Mouse (Mus musculus): ENCODE measurements at regions not wholly inside any gene's neighbourhood (a gene's known extent, or its start where the extent isn't known, plus 50 kb on each side); places are given as distances from the start of the nearest gene placed in this dataset.

DNA sequence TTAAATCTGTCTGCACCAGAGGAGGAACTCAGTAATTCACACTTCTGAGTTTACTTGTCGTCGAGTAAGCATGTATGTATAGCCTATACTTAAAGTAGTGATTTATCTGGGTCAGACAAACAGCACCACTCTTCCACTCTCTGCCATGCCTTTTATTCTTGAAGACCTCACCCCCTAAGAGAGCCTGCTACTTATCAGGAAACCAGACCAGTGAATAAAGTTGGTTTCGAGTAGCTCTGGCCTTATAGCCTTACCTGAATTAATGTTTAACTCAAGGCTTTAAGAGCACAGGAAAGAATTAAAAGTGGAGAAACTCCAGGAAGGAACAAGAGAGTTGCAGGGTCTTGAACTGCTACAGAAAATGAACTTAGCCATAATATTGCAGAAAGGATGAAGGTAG, 398.1 kb downstream of the Lmo4 start:
- no peak for DNase-seq (ENCODE audit: low read depth, low spot score)

- no peak for DNase-seq (ENCODE audit: low read depth, low spot score)
These were observed 407.2 kb downstream of the Lmo4 start for GRCm38 (mm10) chr3:143797850-143798249.

GRCm38 (mm10) chr3:143790905-143791304, 414.1 kb downstream of the Lmo4 start:
- DNase-seq (ENCODE audit: low read depth, low spot score) = no peak

DNA sequence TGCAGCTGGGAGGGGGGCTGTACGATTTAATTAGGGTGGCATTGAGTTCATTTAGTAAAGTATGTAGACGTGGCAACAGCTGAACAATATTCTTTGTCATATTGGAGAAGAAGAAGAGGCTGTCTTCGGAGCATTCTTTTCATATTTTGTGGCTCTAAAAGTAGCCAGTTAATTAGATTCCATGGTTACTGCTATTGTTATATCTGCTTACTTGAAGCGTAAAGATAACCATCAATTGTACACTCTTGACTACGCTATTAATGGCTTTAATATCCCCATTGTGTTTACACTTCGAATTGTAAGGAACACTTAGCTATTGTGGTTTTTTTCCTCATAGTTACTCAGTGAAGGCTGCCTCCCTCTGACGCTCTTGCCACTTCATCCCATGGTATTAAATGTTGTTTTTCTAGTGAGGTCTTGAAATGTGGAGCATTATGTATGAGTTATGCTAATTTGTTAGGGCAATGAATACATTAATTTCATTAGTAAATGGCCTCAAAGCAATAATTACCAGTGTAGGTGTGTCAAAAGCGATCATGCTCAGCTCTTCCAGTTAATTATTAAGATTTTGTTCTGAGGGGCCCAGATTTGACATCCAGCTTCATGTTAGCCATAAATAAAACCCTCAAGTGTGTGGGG, 415.0 kb downstream of the Lmo4 start:
- DNase-seq (ENCODE audit: low read depth, low spot score) = no peak

DNA sequence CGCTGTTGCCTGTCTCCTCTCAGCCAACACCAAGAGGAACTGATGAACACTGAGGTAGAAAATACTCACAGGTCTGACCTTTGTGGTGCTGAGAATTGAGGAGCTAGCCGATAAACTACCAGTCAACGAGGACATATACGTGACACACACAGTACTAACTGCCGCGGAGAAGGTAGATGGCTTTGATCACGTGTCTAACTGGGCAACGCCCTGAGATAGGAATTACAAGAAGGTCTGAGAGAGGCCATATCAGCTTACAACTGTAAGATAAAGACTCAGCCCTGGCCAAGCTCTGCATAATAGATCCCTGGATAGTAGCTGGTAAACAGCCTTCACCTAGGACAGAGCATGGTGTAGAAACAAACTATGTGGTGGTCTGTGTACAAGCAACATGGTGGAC, 418.1 kb downstream of the Lmo4 start:
- DNase-seq (ENCODE audit: low read depth, low spot score) = no peak

GRCm38 (mm10) chr3:143784353-143784791, 420.6 kb downstream of the Lmo4 start:
- DNase-seq (ENCODE audit: low read depth, low spot score) = no peak

DNA sequence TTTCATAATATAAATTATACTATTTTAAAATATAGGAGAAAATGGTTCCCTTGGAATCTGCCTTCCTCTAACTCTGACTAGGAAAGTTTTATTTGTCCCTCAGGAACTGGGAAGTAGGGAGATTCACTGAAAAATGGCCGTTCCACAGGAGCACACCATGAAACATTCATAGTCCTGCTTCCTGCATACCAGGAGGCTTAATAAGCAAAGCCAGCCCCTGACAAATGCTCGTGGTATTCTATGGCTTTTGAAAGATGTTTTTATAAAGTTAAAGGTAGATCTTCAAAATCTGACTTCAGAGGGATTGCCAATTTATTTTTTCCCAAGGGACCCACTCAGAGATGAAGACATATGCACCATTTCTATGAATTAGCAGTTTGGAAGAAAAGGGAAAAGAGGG, 426.9 kb downstream of the Lmo4 start:
- DNase-seq (ENCODE audit: low read depth, low spot score) = no peak

DNA sequence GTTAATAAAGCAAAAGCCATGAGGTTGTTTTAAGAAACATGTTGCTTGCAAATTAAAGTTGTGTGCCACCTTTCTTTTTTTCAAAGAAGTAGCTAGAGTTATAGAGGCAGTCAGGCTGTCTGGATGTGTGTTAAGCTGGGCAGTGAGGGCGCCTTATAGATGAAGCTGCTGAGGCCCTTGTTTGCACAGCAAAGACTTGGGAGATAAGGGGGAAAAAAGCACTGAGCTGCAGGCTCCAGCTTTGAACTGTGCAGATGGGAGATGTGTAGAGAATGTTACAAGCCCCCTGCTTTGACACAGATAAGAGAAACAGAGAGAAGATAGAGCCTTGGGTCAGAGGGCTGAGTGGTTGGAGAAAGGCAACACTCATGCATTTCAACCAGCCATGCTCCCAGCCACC, 445.7 kb downstream of the Lmo4 start:
- no peak for DNase-seq (ENCODE audit: low read depth, low spot score)

DNA sequence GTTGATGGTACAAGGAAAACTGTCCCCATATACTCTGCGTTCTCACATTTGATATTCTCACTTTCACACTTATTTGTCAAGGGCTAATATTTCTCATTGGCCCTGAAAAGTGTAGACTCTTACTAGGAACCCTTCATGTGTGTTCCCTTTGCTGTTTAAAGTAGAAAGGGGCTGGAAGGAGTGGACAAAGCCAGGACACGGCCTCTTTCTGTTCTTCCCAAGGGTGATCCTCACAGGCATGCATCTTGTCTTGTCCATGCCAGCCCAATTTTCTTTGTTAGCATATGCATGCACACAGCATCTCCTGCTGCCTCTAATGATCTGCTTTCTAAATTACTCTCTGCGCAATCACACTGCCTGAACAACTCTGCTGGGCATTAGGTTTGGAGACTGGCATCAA, 451.8 kb downstream of the Lmo4 start:
- DNase-seq (ENCODE audit: low read depth, low spot score) = no peak

- no peak for DNase-seq (ENCODE audit: low read depth, low spot score)
These were observed 452.4 kb downstream of the Lmo4 start for GRCm38 (mm10) chr3:143752660-143753059.

DNA sequence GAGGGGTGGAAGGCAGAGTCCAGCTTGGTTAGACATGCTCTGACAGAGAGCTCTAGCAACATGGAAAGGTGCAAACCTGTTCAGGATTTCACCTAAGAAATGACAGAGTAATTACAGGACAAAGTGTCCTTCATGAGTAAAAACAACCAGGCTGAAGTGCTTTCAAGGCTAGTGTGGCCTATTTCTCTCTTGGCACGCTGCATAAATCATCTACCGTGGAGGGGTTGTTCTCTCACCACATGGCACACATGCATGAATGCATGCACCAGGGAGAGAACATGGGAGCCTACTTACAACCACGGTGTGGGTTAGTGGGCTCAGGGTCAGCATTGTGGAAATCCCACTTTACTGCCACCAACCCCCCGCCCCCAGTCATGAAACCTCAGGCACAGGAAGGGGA, 454.9 kb downstream of the Lmo4 start:
- no peak for DNase-seq (ENCODE audit: low read depth, low spot score)

- peak; percentile 68 for DNase-seq (ENCODE audit: low read depth, low spot score)
These were observed 461.4 kb downstream of the Lmo4 start for GRCm38 (mm10) chr3:143743649-143744048.

GRCm38 (mm10) chr3:143742786-143743571, 462.0 kb downstream of the Lmo4 start:
- DNase-seq (ENCODE audit: low read depth, low spot score) = no peak

GRCm38 (mm10) chr3:143738676-143739075, 466.3 kb downstream of the Lmo4 start:
- peak; percentile 74 for DNase-seq (ENCODE audit: low read depth, low spot score)

DNA sequence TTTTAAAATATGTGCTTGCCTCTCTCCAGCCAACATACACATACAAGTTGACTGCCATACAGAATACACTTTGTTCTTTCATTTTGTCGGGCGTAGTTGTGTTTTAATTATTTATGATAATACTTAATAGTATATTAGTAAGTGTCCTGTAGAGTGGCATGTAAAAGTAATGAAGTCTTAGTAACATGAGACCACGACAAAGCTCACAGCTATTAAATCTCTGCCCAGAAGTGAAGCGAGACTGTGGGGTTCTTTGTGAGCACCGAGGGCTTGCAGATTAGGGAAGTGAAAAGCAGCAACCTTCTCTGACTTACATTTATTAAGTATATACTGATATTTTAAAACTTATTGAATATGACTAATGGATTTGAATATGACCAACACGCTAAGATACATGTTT, 467.2 kb downstream of the Lmo4 start:
- no peak for DNase-seq (ENCODE audit: low read depth, low spot score)

DNA sequence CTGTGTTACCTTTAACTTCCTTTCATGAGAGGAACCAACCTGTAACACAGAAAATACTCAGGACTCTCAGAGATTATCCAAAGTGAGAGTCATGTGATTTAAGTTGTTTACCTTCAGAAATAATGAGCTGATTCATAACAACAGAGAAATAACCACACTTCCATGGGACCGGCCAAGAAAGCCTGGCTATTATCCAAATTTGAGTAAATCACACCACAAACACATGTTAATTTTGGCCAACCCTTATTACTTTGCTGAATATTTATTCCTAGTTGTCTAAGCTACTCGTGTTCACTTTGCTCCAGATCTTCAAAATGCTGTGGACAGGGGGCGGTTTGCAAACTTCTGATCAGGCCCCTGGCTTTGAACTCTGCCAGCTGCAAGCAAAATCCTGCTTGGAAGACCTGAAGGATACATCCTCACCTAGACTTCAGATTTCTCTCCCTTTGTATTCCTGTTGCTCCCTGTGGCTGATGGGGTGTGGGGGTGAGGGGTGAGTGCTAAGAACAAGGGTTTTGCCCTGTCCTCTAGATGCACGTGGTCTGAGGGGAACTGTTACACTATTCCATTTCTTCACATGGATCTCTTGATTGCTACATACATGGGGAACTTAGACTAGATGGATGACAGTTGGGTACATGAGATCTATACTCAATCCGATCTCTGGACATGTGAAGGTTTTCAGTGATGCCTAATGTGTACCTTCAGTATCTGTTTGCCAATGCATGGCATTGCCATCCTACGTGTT, 468.2 kb downstream of the Lmo4 start:
- DNase-seq (ENCODE audit: low read depth, low spot score) = no peak

DNA sequence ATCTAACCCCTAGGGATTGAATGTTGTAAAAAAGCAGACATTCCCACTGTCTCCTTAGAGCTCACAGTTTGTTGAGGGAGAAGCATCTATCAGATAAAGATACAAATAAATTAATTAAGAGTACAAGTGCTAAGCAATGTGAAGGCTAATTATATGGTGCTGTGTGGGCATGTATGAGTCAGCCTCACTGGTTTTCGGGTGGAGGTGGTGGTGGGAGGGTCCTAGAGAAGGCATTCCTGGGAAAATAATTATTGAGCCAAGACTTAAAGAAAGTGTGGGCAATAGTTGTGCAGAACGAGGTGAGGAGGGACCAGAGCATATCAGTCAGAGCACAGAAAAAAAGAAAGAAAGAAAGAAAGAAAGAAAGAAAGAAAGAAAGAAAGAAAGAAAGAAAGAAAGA, 470.2 kb downstream of the Lmo4 start:
- peak; percentile 53 for DNase-seq (ENCODE audit: low read depth, low spot score)

DNA sequence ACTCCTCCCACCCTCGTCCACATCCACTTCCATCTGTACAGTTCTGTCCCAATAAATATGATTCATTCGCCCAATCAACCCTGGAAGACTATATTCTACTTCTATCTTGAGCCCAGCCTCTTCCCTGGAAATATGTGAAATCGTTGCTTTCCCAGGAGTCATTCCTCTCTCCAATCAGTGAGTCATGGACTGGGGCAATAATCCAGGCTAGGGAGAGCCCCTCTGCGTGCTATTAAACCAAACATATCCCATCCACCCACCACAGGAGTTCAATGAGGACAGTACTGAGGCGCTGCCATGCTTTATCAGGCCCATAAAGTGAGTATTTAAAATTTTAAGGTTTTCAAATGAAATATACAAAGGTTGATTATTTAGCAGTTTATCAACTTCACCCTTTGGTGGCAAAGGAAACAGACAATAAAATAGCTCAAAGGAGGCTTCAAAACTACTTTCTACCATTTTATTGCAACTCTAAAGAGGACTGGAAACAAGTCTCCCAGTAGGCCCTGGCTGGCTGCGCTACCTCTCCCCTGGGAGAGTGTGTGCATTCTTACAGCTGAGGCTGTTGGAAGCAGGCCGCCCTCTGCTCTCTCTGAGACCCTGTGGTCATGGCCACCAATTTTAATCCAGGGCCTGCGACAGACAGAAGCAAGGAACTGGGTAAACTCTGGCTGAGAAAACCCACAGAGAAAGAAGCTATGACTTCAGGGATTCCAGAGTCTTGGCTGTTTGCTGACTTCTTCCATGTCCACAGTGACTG, 471.9 kb downstream of the Lmo4 start:
- DNase-seq (ENCODE audit: low read depth, low spot score) = peak; percentile 18

GRCm38 (mm10) chr3:143729473-143730076, 475.4 kb downstream of the Lmo4 start:
- DNase-seq (ENCODE audit: low read depth, low spot score) = peak; percentile 31

DNA sequence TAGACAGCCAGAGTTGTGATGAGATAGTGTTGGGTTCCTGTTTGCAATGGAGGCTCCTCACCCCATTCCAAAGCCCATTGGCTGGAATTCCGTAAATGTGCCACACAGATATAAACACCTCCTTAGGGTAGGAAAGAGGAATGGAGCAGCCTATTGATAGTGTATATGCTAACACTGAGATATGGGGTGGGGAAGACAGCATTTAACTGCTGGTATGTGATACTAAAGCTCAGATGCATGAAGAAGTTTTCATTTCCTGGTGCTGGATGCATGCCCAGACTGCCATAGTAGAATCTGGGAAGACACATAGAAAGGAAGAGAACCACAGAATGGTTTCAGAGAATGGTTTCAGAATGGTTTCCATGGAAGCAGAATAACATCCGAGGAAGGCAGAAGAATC, 482.4 kb downstream of the Lmo4 start:
- DNase-seq (ENCODE audit: low read depth, low spot score) = peak; percentile 70

DNA sequence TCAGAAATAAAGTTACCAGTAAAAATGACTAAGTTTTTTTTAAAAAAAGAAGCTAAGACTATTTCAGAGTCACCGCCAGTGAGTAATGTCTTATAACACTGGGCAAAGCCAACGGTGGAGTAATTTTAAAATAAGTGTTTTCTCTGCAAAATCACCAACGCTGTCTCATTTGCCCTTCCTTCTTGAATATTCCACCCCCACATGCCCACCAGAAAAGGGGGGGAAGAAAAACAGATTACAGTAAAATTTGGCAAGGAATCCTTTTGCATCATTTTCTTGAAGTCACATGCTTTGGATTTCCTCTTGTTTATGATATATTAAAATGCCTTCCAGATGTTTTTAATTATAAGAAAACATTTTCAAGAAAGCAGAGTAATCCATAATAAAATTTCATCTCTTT, 482.9 kb downstream of the Lmo4 start:
- DNase-seq (ENCODE audit: low read depth, low spot score) = peak; percentile 37
